Mouse (Mus musculus) CH12.LX (cell line): Measurements from ENCODE around the gene Rhbdf2. TPM values are rescaled to one million over a fixed set of nuclear protein-coding genes. Genes with fewer than 3 reads are reported as not detected.

Experiments used
- DNase-seq: peaks from one replicate; pipeline ENCODE4 v3.0.0-alpha.2; 2013; ENCODE audit errors: extremely low read depth
- H3K27ac ChIP-seq: 2 replicates; pipeline ENCODE4 v1.5.1; 2012; ENCODE audit warnings: low read depth, mild to moderate bottlenecking, control low read depth, moderate library complexity; ENCODE audit not compliant: insufficient read depth
- H3K27me3 ChIP-seq: replicated peaks from 2 replicates; pipeline ENCODE3; 2012; ENCODE audit warnings: inconsistent platforms
- H3K36me3 ChIP-seq, 2 experiments: replicated peaks in 1 of 2; 2 replicates each; pipeline versions ENCODE3 to v1.6.1; 2012; ENCODE audit warnings: inconsistent platforms in 1 of 2, low read length in 1 of 2, mild to moderate bottlenecking in 1 of 2, mixed read lengths in 1 of 2, moderate library complexity in 1 of 2; ENCODE audit not compliant: control insufficient read depth in 1 of 2, insufficient read depth in 1 of 2
- H3K4me1 ChIP-seq, 2 experiments: 2 replicates each; pipeline ENCODE4 v1.6.1; 2012; ENCODE audit warnings: inconsistent platforms in 1 of 2, moderate library complexity in 1 of 2; ENCODE audit not compliant: insufficient read depth in 2 of 2, control insufficient read depth in 1 of 2
- H3K4me2 ChIP-seq: 2 replicates; pipeline ENCODE4 v1.6.1; 2012; ENCODE audit warnings: low read depth, mild to moderate bottlenecking, control low read depth; ENCODE audit not compliant: poor library complexity, insufficient read depth, severe bottlenecking
- H3K4me3 ChIP-seq, 3 experiments: fragments of 150-350 bp in 1 of 3; sonication (generic) in 1 of 3; replicated peaks in 1 of 3; 2 replicates each; pipeline versions ENCODE3 to v1.5.1; 2011 to 2012; ENCODE audit warnings: low read depth in 2 of 3, low read length in 2 of 3, mild to moderate bottlenecking in 2 of 3, moderate library complexity in 2 of 3, control low read depth in 1 of 3, improper control_type of control experiment in 1 of 3, inconsistent platforms in 1 of 3, mixed read lengths in 1 of 3; ENCODE audit not compliant: poor library complexity in 1 of 3
- H3K79me2 ChIP-seq: replicated peaks from 2 replicates; pipeline ENCODE4 v1.6.1; 2012; ENCODE audit warnings: mild to moderate bottlenecking, moderate library complexity; ENCODE audit not compliant: control insufficient read depth, poor library complexity, insufficient read depth, severe bottlenecking; ENCODE audit errors: extremely low read depth
- H3K9ac ChIP-seq: 2 replicates; pipeline ENCODE4 v1.6.1; 2012; ENCODE audit warnings: low read depth, mild to moderate bottlenecking, control low read depth, moderate library complexity; ENCODE audit not compliant: insufficient read depth
- H3K9me3 ChIP-seq: replicated peaks from 2 replicates; pipeline ENCODE3; 2012; ENCODE audit warnings: low read length, inconsistent platforms, mixed read lengths
- CHD1 ChIP-seq: IDR thresholded peaks from 2 replicates; pipeline ENCODE4 v1.6.1; 2012; ENCODE audit warnings: low read depth, low read length, improper control_type of control experiment, inconsistent platforms
- CHD2 ChIP-seq: IDR thresholded peaks from 2 replicates; pipeline ENCODE4 v1.6.1; 2011; ENCODE audit warnings: low read length, improper control_type of control experiment
- CTCF ChIP-seq, 2 experiments: IDR thresholded peaks in 1 of 2; conservative IDR thresholded peaks in 1 of 2; 2 replicates each; pipeline ENCODE4 v1.5.1; 2011 to 2012; ENCODE audit warnings: low read depth in 2 of 2, low read length in 2 of 2, improper control_type of control experiment in 1 of 2, inconsistent platforms in 1 of 2, mild to moderate bottlenecking in 1 of 2, moderate library complexity in 1 of 2
- E2F4 ChIP-seq: IDR thresholded peaks from 2 replicates; pipeline ENCODE4 v1.6.1; 2011; ENCODE audit warnings: low read depth, low read length, improper control_type of control experiment; ENCODE audit not compliant: insufficient replicate concordance
- EP300 ChIP-seq: IDR thresholded peaks from 2 replicates; pipeline ENCODE4 v1.6.1; 2011; ENCODE audit warnings: low read length, improper control_type of control experiment
- ETS1 ChIP-seq: conservative IDR thresholded peaks from 2 replicates; pipeline ENCODE4 v1.6.1; 2012; ENCODE audit warnings: low read depth, mild to moderate bottlenecking, inconsistent platforms, low read length, improper control_type of control experiment, moderate library complexity
- GABPA ChIP-seq: IDR thresholded peaks from 2 replicates; pipeline ENCODE4 v1.6.1; 2012; ENCODE audit warnings: low read depth, low read length, improper control_type of control experiment, inconsistent platforms; ENCODE audit not compliant: insufficient replicate concordance
- HCFC1 ChIP-seq: IDR thresholded peaks from 2 replicates; pipeline ENCODE4 v1.6.1; 2012; ENCODE audit warnings: low read depth, mild to moderate bottlenecking, inconsistent platforms, low read length, improper control_type of control experiment
- IRF4 ChIP-seq: IDR thresholded peaks from 2 replicates; pipeline ENCODE4 v1.6.1; 2014; ENCODE audit warnings: low read depth, mild to moderate bottlenecking, inconsistent platforms, low read length, improper control_type of control experiment
- JUND ChIP-seq: conservative IDR thresholded peaks from 2 replicates; pipeline ENCODE4 v1.6.1; 2011; ENCODE audit warnings: low read depth, low read length, improper control_type of control experiment
- KAT2A ChIP-seq: IDR thresholded peaks from 2 replicates; pipeline ENCODE4 v1.6.1; 2012; ENCODE audit warnings: low read length, improper control_type of control experiment, inconsistent platforms; ENCODE audit not compliant: insufficient replicate concordance
- MAFK ChIP-seq: IDR thresholded peaks from 2 replicates; pipeline ENCODE4 v1.6.1; 2011; ENCODE audit warnings: low read length, improper control_type of control experiment; ENCODE audit not compliant: insufficient replicate concordance
- MAX ChIP-seq: IDR thresholded peaks from 2 replicates; pipeline ENCODE4 v1.6.1; 2011; ENCODE audit warnings: low read length, improper control_type of control experiment
- MAZ ChIP-seq: IDR thresholded peaks from 2 replicates; pipeline ENCODE4 v1.6.1; 2012; ENCODE audit warnings: low read depth, mild to moderate bottlenecking, inconsistent platforms, low read length, improper control_type of control experiment, moderate library complexity
- MYC ChIP-seq: IDR thresholded peaks from 2 replicates; pipeline ENCODE4 v1.6.1; 2011; ENCODE audit warnings: low read depth, mild to moderate bottlenecking, improper control_type of control experiment, low read length
- NELFE ChIP-seq: IDR thresholded peaks from 2 replicates; pipeline ENCODE4 v1.6.1; 2011; ENCODE audit warnings: low read depth, low read length, improper control_type of control experiment
- NRF1 ChIP-seq: IDR thresholded peaks from 2 replicates; pipeline ENCODE4 v1.6.1; 2014; ENCODE audit warnings: low read depth, mild to moderate bottlenecking, inconsistent platforms, low read length, improper control_type of control experiment, moderate library complexity
- PAX5 ChIP-seq: IDR thresholded peaks from 2 replicates; pipeline ENCODE4 v1.6.1; 2012; ENCODE audit warnings: low read length, inconsistent platforms, mixed read lengths
- POLR2A ChIP-seq: IDR thresholded peaks from 2 replicates; pipeline ENCODE4 v1.6.1; 2011; ENCODE audit warnings: low read depth, mild to moderate bottlenecking, improper control_type of control experiment, low read length
- POLR2AphosphoS2 ChIP-seq: IDR thresholded peaks from 2 replicates; pipeline ENCODE4 v1.6.1; 2011; ENCODE audit warnings: low read depth, low read length, improper control_type of control experiment
- SIN3A ChIP-seq: IDR thresholded peaks from 2 replicates; pipeline ENCODE4 v1.6.1; 2012; ENCODE audit warnings: low read length, improper control_type of control experiment, inconsistent platforms
- SMC3 ChIP-seq: IDR thresholded peaks from 2 replicates; pipeline ENCODE4 v1.6.1; 2011; ENCODE audit warnings: low read depth, low read length, improper control_type of control experiment
- TBP ChIP-seq: conservative IDR thresholded peaks from 2 replicates; pipeline ENCODE4 v1.6.1; 2011; ENCODE audit warnings: low read depth, low read length, improper control_type of control experiment
- UBTF ChIP-seq: IDR thresholded peaks from 2 replicates; pipeline ENCODE4 v1.6.1; 2012; ENCODE audit warnings: low read depth, mild to moderate bottlenecking, inconsistent platforms, low read length, improper control_type of control experiment, moderate library complexity
- USF1 ChIP-seq: IDR thresholded peaks from 2 replicates; pipeline ENCODE4 v1.6.1; 2014; ENCODE audit warnings: low read depth, mild to moderate bottlenecking, inconsistent platforms, low read length, improper control_type of control experiment
- ZKSCAN1 ChIP-seq: IDR thresholded peaks from 2 replicates; pipeline ENCODE4 v1.6.1; 2012; ENCODE audit warnings: low read depth, inconsistent platforms, low read length, improper control_type of control experiment, borderline replicate concordance
- ZMIZ1 ChIP-seq: IDR thresholded peaks from 2 replicates; pipeline ENCODE4 v1.6.1; 2012; ENCODE audit warnings: low read depth, mild to moderate bottlenecking, inconsistent platforms, low read length, improper control_type of control experiment
- ZNF384 ChIP-seq: IDR thresholded peaks from 2 replicates; pipeline ENCODE4 v1.6.1; 2012; ENCODE audit warnings: low read depth, low read length, improper control_type of control experiment, inconsistent platforms
- dilution Hi-C: fragments of 300-500 bp; cut with MboI; formaldehyde crosslinking; loops from 2 replicates; pipeline ENCODE4 v1.14.3; 2020; ENCODE audit warnings: low sequenced_read_pairs; ENCODE audit not compliant: extremely low pct_unique_long_range_greater_than_20kb, extremely low pct_ligation_motif_present
- in situ Hi-C: fragments of 300-500 bp; cut with MboI; formaldehyde crosslinking; loops from 3 replicates; pipeline ENCODE4 v1.14.3; 2019; ENCODE audit warnings: low sequenced_read_pairs, low pct_ligation_motif_present, low pct_unique_long_range_greater_than_20kb, mixed read lengths
- polyA plus RNA-seq: library from polyadenylated mRNA; unstranded; fragments of >175 nt; gene quantifications from 2 replicates; pipeline ENCODE4 v1.2.1, GENCODE M21; 2012; ENCODE audit warnings: low read depth; ENCODE audit not compliant: insufficient read length
- total RNA-seq, 2 experiments: library from RNA; depleted of rRNA; stranded (reverse); fragments of 300-350 nt in 1 of 2; fragments of >200 nt in 1 of 2; gene quantifications; 2 replicates each; pipeline ENCODE4 v1.2.3; 2012 to 2014

Gene Rhbdf2
- total and polyA plus RNA-seq, 3 experiments, result 3.1 to 14.7 (median 12.1) TPM

DNA sequence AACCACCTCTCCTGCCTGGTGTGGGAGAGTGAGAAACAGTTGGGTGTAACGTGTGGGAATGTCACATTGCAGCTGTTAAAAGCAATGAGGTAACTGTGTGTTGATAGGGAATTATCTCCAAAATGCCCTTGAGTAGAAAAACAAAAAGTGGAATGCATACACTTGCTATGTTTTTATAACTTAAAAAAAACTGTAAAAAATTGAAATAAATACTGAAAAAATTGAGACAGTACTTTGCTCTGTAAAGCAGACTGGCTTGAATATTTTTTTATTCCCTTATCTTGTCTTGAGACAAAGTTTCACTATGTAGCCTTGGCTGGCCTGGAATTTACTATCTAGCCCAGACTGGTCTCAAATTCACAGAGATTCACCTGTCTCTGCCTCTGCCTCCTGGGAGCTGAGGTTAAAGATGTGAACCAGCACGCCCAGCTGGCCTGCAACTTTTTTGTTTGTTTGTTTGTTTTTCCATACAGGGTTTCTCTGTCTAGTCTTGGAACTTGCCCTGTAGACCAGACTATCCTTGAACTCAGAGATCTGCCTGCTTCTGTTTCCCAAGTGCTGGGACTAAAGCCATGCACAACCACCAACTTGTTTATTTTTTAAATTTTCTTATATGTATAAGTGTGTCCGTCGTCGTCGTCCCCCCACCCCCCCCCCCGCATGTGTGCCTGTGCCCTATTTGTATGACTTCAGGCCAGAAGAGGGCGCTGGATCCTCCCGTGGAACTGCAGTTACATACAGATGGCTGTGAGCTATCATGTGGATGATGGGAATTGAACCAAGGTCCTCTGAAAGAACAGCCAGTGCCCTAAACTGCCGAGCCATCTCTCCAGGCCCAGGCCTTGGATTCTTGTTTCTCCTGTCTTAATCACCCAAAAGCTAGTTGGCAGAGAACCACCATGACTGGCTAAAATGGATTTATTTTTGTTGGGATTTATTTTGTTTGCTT lies 527 bp upstream of the Rhbdf2 start:
- no peak for TF ChIP-seq HCFC1
- TF ChIP-seq IRF4, result 0 out of 2 replicates have a peak, but pooled peaks have one; percentile 6
- no peak for TF ChIP-seq CHD1
- no peak for TF ChIP-seq NRF1
- no peak for TF ChIP-seq MAZ
- TF ChIP-seq POLR2A, result no peak
- TF ChIP-seq CTCF (conservative IDR thresholded peaks at IDR 0.05 in 1 of 2, IDR thresholded peaks at IDR 0.05 in 1 of 2; ENCODE audit: low read depth in 2 of 2, low read length in 2 of 2), result peak in 1 of 2 experiments; percentile 58; a peak in 2 of 4 replicates
- no peak for TF ChIP-seq GABPA
- no peak for TF ChIP-seq ZMIZ1
- TF ChIP-seq, all 38 proteins: peak for 2
- in situ Hi-C loops (no loop called here), dilution Hi-C loops (no loop called here)
- Histone ChIP-seq H3K9ac (no peak overlapping the region), H3K4me1 (peaks cover 26 to 54% of the 10 kb centered on the region in 2 experiments), H3K27me3 (no peaks in the 10 kb centered on the region), H3K27ac (no peak overlapping the region), H3K4me2 (no peak overlapping the region), H3K9me3 (no peaks in the 10 kb centered on the region), H3K4me3 (no peak overlapping the region), H3K79me2 (no peaks in the 10 kb centered on the region), H3K36me3 (no peaks in the 10 kb centered on the region)
- DNase-seq, result peak; percentile 67

DNA sequence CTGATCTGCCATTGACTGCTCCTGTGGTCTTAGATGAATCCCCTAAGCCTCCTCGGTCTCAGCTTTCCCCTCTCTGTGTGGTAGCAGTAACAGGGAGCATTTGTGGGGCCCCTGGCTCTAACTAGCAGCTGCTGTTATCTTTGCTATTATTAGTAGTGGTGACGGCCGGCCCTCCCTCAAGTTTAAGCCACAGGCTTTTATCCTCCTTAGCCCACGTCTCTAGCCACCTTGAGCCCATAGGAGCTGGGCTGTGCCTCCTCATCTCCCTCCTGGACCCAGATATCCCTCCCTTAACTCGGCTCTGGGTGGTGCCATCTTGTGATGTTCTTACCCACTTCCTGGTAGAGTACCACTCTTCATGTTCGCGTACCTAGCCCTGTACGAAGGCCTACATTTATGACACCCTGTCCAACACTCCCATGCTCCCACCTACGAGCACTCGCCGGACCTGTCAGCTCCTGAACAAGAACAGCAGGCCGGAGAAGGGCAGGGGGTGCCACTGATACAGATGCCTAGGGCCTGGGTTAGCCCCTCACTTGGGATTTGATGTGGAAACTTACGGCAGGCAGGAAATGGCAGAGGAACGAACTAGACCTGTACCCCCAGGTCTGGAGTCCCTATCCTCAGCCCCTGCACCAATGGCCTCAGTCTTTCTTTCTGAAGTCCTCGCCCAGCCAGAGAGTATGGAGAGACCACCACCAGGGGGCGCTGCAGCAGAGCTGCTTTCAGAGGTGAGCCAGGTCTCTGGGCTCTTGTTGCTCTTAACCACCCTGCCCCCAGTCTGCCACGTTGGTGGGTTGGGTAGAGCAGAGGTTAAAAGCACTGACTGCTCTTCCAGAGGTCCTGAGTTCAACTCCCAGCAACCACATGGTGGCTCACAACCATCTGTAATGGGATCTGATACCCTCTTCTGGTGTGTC lies 1.5 kb downstream of the Rhbdf2 start:
- Histone ChIP-seq H3K9ac (no peak overlapping the region), H3K27ac (peak overlapping the region; percentile 92), H3K9me3 (no peaks in the 10 kb centered on the region), H3K79me2 (no peaks in the 10 kb centered on the region), H3K4me1 (peaks cover 40 to 74% of the 10 kb centered on the region in 2 experiments), H3K36me3 (no peaks in the 10 kb centered on the region), H3K27me3 (no peaks in the 10 kb centered on the region), H3K4me2 (no peak overlapping the region), H3K4me3 (no peak overlapping the region)
- DNase-seq, result peak; percentile 96
- in situ Hi-C loops, result no loop called here
- dilution Hi-C loops, result no loop called here
- 0 out of 2 replicates have a peak, but pooled peaks have one; percentile 38 for TF ChIP-seq MAZ
- TF ChIP-seq E2F4, result no peak
- TF ChIP-seq KAT2A, result no peak
- no peak for TF ChIP-seq EP300
- TF ChIP-seq PAX5, result no peak
- TF ChIP-seq POLR2AphosphoS2, result no peak
- no peak for TF ChIP-seq JUND
- TF ChIP-seq NELFE, result no peak; the same call in 1 of the 2 replicates
- peak; percentile 75 for TF ChIP-seq CHD2
- TF ChIP-seq CTCF (conservative IDR thresholded peaks at IDR 0.05 in 1 of 2, IDR thresholded peaks at IDR 0.05 in 1 of 2; ENCODE audit: low read depth in 2 of 2, low read length in 2 of 2), result peak; percentile 91 to 95
- peak; percentile 97 for TF ChIP-seq TBP
- TF ChIP-seq ZNF384, result no peak
- peak; percentile 58; the same call in 1 of the 2 replicates for TF ChIP-seq MAX
- TF ChIP-seq SIN3A, result no peak
- TF ChIP-seq IRF4, result peak; percentile 41; the same call in 1 of the 2 replicates
- TF ChIP-seq ETS1, result no peak
- no peak for TF ChIP-seq USF1
- no peak for TF ChIP-seq UBTF
- no peak for TF ChIP-seq ZMIZ1
- no peak for TF ChIP-seq MAFK
- peak; percentile 60; the same call in 1 of the 2 replicates for TF ChIP-seq MYC
- no peak for TF ChIP-seq POLR2A
- peak; percentile 60 for TF ChIP-seq SMC3
- no peak for TF ChIP-seq ZKSCAN1
- no peak for TF ChIP-seq GABPA
